Mouse (Mus musculus): ENCODE results near the gene Tmem233. TPM values are rescaled to one million over a fixed set of nuclear protein-coding genes. Genes with fewer than 3 reads are reported as not detected.

Tmem233 gene
- polyA plus RNA-seq, 1 experiment from 2014 or later: not detected

DNA sequence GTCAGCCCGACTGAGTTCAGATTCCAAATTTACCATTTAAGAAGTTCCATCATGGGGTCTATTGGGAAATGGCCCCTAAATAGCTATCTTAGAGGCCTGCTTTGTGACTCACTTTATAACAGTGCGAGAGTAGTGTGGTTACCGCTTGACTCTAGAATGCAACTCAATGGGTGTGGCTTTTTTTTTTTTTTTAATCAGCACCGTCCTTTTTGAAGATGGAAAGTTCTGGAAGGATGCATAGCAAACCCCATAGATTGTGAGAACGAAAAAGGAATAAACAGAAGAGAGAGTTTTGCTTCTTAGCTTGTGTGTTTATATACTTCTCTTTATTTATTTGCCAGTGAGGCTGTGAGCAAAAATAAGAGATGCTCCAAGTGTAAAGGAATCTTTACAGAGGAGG lies 56.9 kb downstream of the Tmem233 start:
- H3K4me2 ChIP-seq: no peak overlapping the region
- H3K4me3 ChIP-seq (replicated peaks): no peak overlapping the region
- no peaks in the 10 kb centered on the region for H3K27me3 ChIP-seq
- H3K4me1 ChIP-seq: peaks cover 29% of the 10 kb centered on the region
- H3K27ac ChIP-seq: no peak overlapping the region
- H3K9ac ChIP-seq: no peak overlapping the region
- WGBS: 91% methylated on average over 5 of the region's 5 CpGs
- peaks cover 15% of the 10 kb centered on the region for H3K36me3 ChIP-seq
- H3K9me3 ChIP-seq (replicated peaks): no peaks in the 10 kb centered on the region
- ATAC-seq (replicated peaks; ENCODE audit: low FRiP score): no peak

DNA sequence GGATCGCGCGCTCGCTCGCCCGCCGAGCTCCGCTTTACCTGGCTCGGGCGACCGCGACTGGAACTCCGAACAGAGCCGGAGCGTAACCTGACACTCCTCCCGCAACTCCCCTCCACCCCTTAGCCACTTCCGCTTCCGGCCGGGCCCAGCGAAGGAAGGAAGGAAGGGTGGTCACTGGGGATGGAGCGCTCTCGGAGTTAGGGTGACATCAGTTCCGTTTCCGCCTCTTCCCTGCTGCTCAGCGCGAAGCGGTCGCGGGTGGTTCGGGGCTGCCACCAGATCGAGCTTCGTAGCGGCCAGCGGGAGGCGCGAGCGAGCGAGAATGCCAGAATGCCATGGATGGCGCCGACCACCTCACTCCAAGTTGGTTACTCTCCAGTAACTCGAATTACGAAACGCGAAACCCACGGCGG lies 58.7 kb downstream of the Tmem233 start, which contains the start of gene Prkab1:
Gene Prkab1, minus strand, starts transcription at position 182 of the 413 bp plus-strand sequence.
- WGBS: under 1% methylated on average over 46 of the region's 46 CpGs
- peak within 1 kb of the TSS; percentile 96 for H3K27ac ChIP-seq
- peak within 1 kb of the TSS; percentile 93 for H3K4me3 ChIP-seq (replicated peaks)
- peak within 1 kb of the TSS; percentile 86 for H3K9ac ChIP-seq
- no peaks in the 10 kb centered on the region for H3K27me3 ChIP-seq
- H3K4me1 ChIP-seq: peaks cover 33% of the 10 kb centered on the region
- H3K9me3 ChIP-seq (replicated peaks): no peaks in the 10 kb centered on the region
- H3K36me3 ChIP-seq: peaks cover 33% of the 10 kb centered on the region
- peak within 1 kb of the TSS; percentile 88 for H3K4me2 ChIP-seq
- peak; percentile 97 for ATAC-seq (replicated peaks; ENCODE audit: low FRiP score)

DNA sequence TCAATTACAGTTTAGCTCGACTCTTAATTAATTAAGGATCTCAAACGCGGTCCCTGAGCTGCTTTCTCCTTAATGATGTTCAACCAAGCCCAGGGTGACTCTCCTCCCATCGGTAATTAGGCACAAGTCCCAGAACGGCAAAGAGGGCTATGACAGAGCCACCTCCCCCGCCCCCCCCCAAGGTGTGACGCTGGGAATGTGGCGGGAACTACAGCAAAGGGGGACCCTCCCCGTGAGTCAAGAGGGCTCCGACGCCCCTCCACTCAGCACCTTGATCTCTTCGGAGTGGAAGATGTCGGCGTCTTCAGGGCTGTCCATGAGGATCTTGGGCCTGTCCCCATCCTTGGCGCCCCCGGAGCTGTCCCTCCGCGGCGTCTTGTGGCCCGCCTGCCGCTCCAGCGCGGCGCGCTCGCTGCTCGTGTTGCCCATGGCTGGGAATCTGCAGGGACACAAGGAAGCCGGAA lies 59.2 kb downstream of the Tmem233 start:
- peak overlapping the region; percentile 93 for H3K4me3 ChIP-seq (replicated peaks)
- H3K4me2 ChIP-seq: peak overlapping the region; percentile 88
- peak overlapping the region; percentile 96 for H3K27ac ChIP-seq
- peaks cover 38% of the 10 kb centered on the region for H3K36me3 ChIP-seq
- H3K27me3 ChIP-seq: no peaks in the 10 kb centered on the region
- ATAC-seq (replicated peaks; ENCODE audit: low FRiP score): peak; percentile 72
- WGBS: 0% methylated on average over 28 of the region's 28 CpGs
- no peaks in the 10 kb centered on the region for H3K9me3 ChIP-seq (replicated peaks)
- H3K9ac ChIP-seq: peak overlapping the region; percentile 86
- H3K4me1 ChIP-seq: peaks cover 38% of the 10 kb centered on the region

DNA sequence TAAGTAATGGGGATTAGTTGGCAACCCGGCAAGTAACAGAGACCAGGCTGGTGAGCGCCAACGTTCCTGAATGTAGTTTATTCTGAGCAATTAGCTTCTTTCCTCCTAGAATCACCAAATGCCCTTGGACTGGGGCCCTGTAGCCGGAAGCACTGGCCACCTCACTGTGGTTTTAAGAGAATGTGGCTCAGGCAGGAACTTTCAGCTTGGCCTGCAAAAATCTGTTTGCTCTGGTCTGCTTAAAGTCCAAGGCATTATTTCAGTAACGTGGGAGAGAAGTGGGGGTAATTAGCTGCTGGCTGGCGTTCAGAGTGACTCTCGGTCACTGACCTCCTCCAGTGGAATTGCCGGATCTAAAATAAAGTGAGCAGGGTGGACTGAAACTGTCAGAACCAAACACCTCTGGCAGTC lies 59.8 kb downstream of the Tmem233 start:
- H3K4me1 ChIP-seq: peaks cover 44% of the 10 kb centered on the region
- peaks cover 43% of the 10 kb centered on the region for H3K36me3 ChIP-seq
- 13% methylated on average over 8 of the region's 8 CpGs for WGBS
- H3K9me3 ChIP-seq (replicated peaks): no peaks in the 10 kb centered on the region
- peak overlapping the region; percentile 93 for H3K4me3 ChIP-seq (replicated peaks)
- H3K4me2 ChIP-seq: peak overlapping the region; percentile 88
- peak overlapping the region; percentile 86 for H3K9ac ChIP-seq
- peak overlapping the region; percentile 96 for H3K27ac ChIP-seq
- no peaks in the 10 kb centered on the region for H3K27me3 ChIP-seq
- ATAC-seq (replicated peaks; ENCODE audit: low FRiP score): no peak

DNA sequence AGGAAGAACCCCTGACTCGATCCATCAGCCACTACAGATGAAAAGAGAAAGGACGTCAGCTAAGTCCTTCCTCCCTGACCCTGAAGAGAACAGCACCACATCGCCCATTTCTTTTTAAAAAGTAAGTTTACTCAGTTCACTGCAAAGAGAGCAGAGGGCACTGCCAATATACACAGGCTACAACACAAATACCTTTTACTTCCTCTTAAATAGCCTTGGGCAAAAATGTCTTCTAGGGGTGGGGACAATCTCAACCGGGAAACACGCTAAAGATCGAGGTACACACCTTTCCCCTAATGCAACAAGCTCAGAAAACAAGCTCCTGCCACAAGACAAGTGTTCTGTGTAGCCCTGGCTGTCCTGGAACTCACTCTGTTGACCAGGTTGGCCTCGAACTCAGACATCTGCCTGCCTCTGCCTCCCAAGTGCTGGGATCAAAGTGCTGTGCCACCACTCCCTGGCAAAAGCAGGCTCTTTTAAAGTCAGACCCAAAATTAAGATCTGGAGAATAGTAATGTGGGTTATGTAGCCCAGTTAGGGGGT lies 60.3 kb downstream of the Tmem233 start:
- no peak for ATAC-seq (replicated peaks; ENCODE audit: low FRiP score)
- 67% methylated on average over 7 of the region's 7 CpGs for whole genome bisulfite sequencing

DNA sequence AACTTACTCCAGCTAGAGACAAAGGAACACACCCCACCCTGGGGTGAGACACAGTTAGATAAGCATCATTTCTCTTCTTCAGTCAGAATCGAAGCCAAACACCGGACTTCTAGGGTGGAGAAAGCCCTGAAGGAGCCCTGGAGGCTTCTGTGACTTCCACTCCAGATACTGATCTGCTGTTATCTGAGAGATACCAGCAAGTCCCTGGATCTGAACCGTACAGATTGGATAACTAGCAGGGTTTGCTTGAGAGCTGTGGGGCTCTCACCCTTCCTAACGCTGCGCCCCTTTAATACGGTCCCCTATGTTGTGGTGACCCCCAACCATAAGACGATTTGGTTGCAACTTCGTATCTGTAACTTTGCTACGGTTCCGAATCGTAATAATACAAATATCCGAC lies 60.9 kb downstream of the Tmem233 start:
- Histone ChIP-seq H3K9ac (0 out of 2 replicates have a peak overlapping the region, but pooled peaks have one; percentile 86), H3K4me2 (peak overlapping the region; percentile 88), H3K27ac (peak overlapping the region; percentile 96), H3K4me1 (peaks cover 45% of the 10 kb centered on the region), H3K9me3 (replicated peaks) (no peaks in the 10 kb centered on the region), H3K4me3 (replicated peaks) (peak overlapping the region; percentile 93), H3K27me3 (no peaks in the 10 kb centered on the region), H3K36me3 (peaks cover 55% of the 10 kb centered on the region)
- 90% methylated on average over 12 of the region's 12 CpGs for WGBS
- no peak for ATAC-seq (replicated peaks; ENCODE audit: low FRiP score)

More for the DNA sequence above, 60.3 kb downstream of the Tmem233 start:
- H3K27me3 ChIP-seq: no peaks in the 10 kb centered on the region
- peak overlapping the region; percentile 96 for H3K27ac ChIP-seq
- peaks cover 45% of the 10 kb centered on the region for H3K4me1 ChIP-seq
- H3K36me3 ChIP-seq: peaks cover 49% of the 10 kb centered on the region
- H3K4me2 ChIP-seq: peak overlapping the region; percentile 88
- no peaks in the 10 kb centered on the region for H3K9me3 ChIP-seq (replicated peaks)
- H3K9ac ChIP-seq: peak overlapping the region; percentile 86
- H3K4me3 ChIP-seq (replicated peaks): peak overlapping the region; percentile 93

DNA sequence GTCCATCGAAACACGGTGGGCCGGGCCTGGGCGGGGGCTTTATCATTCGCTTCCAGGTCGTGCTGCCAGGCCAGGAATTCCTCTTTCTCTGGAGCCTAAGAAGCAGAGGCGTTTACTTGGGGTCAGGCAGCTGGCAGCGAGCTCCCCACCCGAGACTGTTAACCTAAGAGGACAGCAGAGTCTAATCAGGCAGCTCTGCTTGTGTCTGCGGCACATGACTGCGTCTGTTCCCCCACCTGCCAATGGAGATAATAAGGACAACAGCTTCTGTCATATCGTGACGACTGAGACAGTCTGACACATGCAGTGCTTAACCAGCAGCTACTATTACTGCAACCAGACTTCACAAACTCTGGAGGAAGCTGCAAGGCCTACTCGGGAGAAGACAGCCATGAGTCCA lies 61.5 kb downstream of the Tmem233 start:
- H3K9ac ChIP-seq: no peak overlapping the region
- 86% methylated on average over 14 of the region's 14 CpGs for WGBS
- H3K27me3 ChIP-seq: no peaks in the 10 kb centered on the region
- ATAC-seq (replicated peaks; ENCODE audit: low FRiP score): no peak
- peak overlapping the region; percentile 93; the same call in 1 of the 2 replicates for H3K4me3 ChIP-seq (replicated peaks)
- no peaks in the 10 kb centered on the region for H3K9me3 ChIP-seq (replicated peaks)
- H3K4me2 ChIP-seq: 0 out of 2 replicates have a peak overlapping the region, but pooled peaks have one; percentile 88
- H3K36me3 ChIP-seq: peaks cover 61% of the 10 kb centered on the region
- H3K27ac ChIP-seq: peak overlapping the region; percentile 96; the same call in 1 of the 2 replicates
- peaks cover 45% of the 10 kb centered on the region for H3K4me1 ChIP-seq

DNA sequence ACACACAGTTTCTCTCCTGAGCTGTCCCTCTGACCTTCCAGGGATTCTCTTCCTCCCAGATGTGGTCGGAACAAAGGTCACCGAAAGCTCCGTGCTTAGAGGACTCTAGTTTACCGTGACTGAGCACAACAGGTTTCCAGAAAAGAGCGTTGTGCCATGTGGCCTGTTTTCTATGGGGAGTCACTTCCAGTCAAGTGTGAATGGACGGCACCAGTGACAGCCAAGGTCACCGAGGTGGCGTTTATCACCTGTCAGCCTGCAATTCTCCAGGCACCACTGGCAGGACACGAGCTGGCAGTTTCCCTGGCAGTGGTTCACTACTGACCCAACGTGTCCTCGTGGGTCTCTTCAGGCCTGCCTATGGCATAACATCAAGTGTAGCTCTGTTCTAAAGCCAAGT lies 63.7 kb downstream of the Tmem233 start:
- peaks cover 82% of the 10 kb centered on the region for H3K36me3 ChIP-seq
- 0 out of 2 replicates have a peak overlapping the region, but pooled peaks have one; percentile 10 for H3K4me2 ChIP-seq
- no peak for ATAC-seq (replicated peaks; ENCODE audit: low FRiP score)
- no peak overlapping the region for H3K9ac ChIP-seq
- no peaks in the 10 kb centered on the region for H3K9me3 ChIP-seq (replicated peaks)
- H3K4me1 ChIP-seq: peaks cover 45% of the 10 kb centered on the region
- peak overlapping the region; percentile 69 for H3K27ac ChIP-seq
- WGBS: 34% methylated on average over 11 of the region's 11 CpGs
- no peak overlapping the region for H3K4me3 ChIP-seq (replicated peaks)
- no peaks in the 10 kb centered on the region for H3K27me3 ChIP-seq

DNA sequence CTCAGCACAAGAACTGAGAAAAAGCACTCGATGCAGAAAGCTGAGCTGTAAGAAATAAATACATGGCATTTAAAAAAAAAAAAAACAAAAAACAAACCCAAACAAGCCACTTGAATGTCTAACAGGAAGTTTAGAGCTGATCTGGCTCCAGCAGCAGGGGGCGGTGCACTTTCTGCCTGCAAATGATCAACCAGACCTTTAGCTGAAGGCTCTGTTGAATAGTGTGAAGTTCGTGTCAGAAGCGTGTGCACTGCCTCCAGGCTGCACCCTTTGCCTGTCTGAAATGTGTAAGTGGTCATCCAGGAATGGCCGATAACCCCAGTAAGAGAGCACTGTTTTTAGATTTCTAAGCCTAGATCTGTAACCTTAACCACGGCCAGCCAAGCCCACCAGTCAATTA lies 64.3 kb downstream of the Tmem233 start:
- Histone ChIP-seq H3K4me2 (0 out of 2 replicates have a peak overlapping the region, but pooled peaks have one; percentile 10), H3K9me3 (replicated peaks) (no peaks in the 10 kb centered on the region), H3K36me3 (peaks cover 88% of the 10 kb centered on the region), H3K27me3 (no peaks in the 10 kb centered on the region), H3K4me3 (replicated peaks) (no peak overlapping the region), H3K27ac (peak overlapping the region; percentile 69), H3K9ac (no peak overlapping the region), H3K4me1 (peaks cover 48% of the 10 kb centered on the region)
- WGBS: 53% methylated on average over 6 of the region's 6 CpGs
- no peak for ATAC-seq (replicated peaks; ENCODE audit: low FRiP score)

DNA sequence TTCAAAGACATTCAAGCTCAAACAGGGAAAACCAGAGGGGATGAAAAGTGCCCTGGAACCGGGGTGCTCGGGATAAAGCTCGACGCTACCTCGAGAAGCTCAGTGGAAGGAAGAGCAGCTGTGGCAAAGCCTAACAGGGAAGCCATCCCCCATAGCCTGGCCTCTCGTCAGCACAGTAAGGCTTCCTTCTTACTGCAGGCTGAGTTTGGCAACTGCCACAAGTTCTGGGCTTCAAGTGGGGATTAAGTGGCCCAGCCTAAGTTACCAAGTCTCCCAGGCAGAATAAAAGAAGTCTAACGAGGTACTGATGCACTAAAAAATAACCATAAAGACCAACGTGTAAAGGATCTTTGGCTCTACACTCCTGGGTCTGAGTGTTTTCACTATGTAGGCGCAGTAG lies 64.8 kb downstream of the Tmem233 start:
- 0 out of 2 replicates have a peak overlapping the region, but pooled peaks have one; percentile 69 for H3K27ac ChIP-seq
- H3K9ac ChIP-seq: no peak overlapping the region
- H3K4me1 ChIP-seq: peaks cover 42% of the 10 kb centered on the region
- no peaks in the 10 kb centered on the region for H3K27me3 ChIP-seq
- no peak overlapping the region for H3K4me3 ChIP-seq (replicated peaks)
- WGBS: 94% methylated on average over 9 of the region's 9 CpGs
- no peaks in the 10 kb centered on the region for H3K9me3 ChIP-seq (replicated peaks)
- peaks cover 94% of the 10 kb centered on the region for H3K36me3 ChIP-seq
- H3K4me2 ChIP-seq: no peak overlapping the region
- no peak for ATAC-seq (replicated peaks; ENCODE audit: low FRiP score)

DNA sequence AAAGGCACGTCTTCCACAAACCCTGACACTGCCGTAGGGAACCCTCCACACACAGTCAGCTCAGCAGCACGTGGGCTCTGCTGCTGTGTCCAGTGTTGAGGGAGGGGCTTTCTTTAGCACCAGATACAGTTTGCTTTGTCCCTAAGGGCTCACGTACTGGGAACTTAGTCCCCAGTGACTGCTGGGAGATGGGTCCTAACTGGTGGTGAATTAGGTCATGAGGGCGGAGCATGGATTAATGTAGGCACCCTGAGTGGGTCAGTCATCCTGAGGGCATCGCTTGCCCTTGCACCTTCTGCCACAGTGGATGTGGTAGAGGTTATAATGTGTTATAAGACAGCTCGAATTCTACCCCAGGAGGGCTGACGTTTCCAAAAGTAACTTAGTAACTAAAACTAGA lies 65.7 kb downstream of the Tmem233 start:
- WGBS: 92% methylated on average over 8 of the region's 8 CpGs
- Histone ChIP-seq H3K27ac (no peak overlapping the region), H3K36me3 (peaks cover 100% of the 10 kb centered on the region), H3K27me3 (no peaks in the 10 kb centered on the region), H3K9ac (no peak overlapping the region), H3K4me1 (peaks cover 34% of the 10 kb centered on the region), H3K4me3 (replicated peaks) (no peak overlapping the region), H3K9me3 (replicated peaks) (no peaks in the 10 kb centered on the region), H3K4me2 (no peak overlapping the region)
- no peak for ATAC-seq (replicated peaks; ENCODE audit: low FRiP score)

DNA sequence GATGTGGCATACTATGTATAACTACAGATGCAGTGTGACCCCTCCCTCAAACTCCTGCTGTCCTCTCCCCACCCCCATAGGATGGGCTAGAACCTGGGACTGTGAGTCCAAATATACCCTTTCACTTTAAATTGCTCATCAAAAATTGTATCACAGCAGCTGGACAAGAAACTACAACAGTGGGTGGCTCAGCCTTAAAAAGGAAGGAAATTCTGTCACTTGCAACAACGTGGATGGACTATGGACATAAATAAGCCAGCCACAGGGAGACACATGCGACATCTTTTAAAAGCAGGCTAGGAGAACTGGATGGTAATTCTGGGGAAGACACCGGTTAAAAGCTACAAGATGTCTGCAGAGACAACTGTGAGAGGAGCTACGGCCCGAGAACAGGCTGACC lies 66.5 kb downstream of the Tmem233 start:
- H3K4me2 ChIP-seq: no peak overlapping the region
- H3K27me3 ChIP-seq: no peaks in the 10 kb centered on the region
- no peak overlapping the region for H3K9ac ChIP-seq
- no peak for ATAC-seq (replicated peaks; ENCODE audit: low FRiP score)
- no peak overlapping the region for H3K4me3 ChIP-seq (replicated peaks)
- peaks cover 26% of the 10 kb centered on the region for H3K4me1 ChIP-seq
- peaks cover 93% of the 10 kb centered on the region for H3K36me3 ChIP-seq
- H3K9me3 ChIP-seq (replicated peaks): no peaks in the 10 kb centered on the region
- 89% methylated on average over 5 of the region's 5 CpGs for whole genome bisulfite sequencing
- H3K27ac ChIP-seq: no peak overlapping the region

All from kidney, embryonic 15.5 days (tissue).